Mouse (Mus musculus) lung, adult 2 months (tissue): ENCODE results near the gene Galnt10. TPM values are rescaled to one million over a fixed set of nuclear protein-coding genes. Genes with fewer than 3 reads are reported as not detected.
A peak's percentile ranks its signal among the peaks of the same experiment; 100 is the strongest.

Experiments
- DNase-seq: peaks from one replicate; pipeline ENCODE4 v3.0.0; 2022
- H3K4me1 ChIP-seq: fragments of 200-500 bp; 2 replicates; pipeline ENCODE4 v1.6.1; 2011; ENCODE audit warnings: low read length; ENCODE audit not compliant: control insufficient read depth, insufficient read depth
- H3K4me3 ChIP-seq: fragments of 200-500 bp; replicated peaks from 2 replicates; pipeline ENCODE3; 2011; ENCODE audit warnings: low read depth, mild to moderate bottlenecking, control low read depth, low read length; ENCODE audit errors: extremely low read depth
- CTCF ChIP-seq: fragments of 200-500 bp; IDR thresholded peaks from 2 replicates; pipeline ENCODE4 v1.5.1; 2011; ENCODE audit warnings: mild to moderate bottlenecking, low read length, control low read depth; ENCODE audit not compliant: insufficient read depth
- POLR2A ChIP-seq: fragments of 200-500 bp; IDR thresholded peaks from 2 replicates; pipeline ENCODE4 v1.6.1; 2011; ENCODE audit warnings: low read depth, mild to moderate bottlenecking, control low read depth, low read length, borderline replicate concordance; ENCODE audit errors: extremely low read depth
- WGBS: fragments of 180-500 bp; shearing (Covaris S2); methylation state at CpG from one replicate; pipeline ENCODE4 v1.1.7; 2018; 5-methylcytosine and 5-hydroxymethylcytosine counted together
- polyA plus RNA-seq: library from polyadenylated mRNA; depleted of rRNA; stranded (reverse); fragments of >200 nt; gene quantifications from 2 replicates; pipeline ENCODE4 v1.2.3, GENCODE M21; 2012

Galnt10 gene
- polyA plus RNA-seq, 1 experiment = 6.4 TPM

- 78% methylated on average over 10 of the region's 10 CpGs for WGBS
- no peak for TF ChIP-seq POLR2A
- no peak for TF ChIP-seq CTCF
- no peak for DNase-seq
- H3K4me3 ChIP-seq = no peak overlapping the region
- no peaks in the 10 kb centered on the region for H3K4me1 ChIP-seq
Observed at GRCm38 (mm10) chr11:57732410-57733281, 87.4 kb downstream of the Galnt10 start.

- 87% methylated on average over 19 of the region's 19 CpGs for WGBS
- TF ChIP-seq POLR2A (no peak), CTCF (peak; percentile 83)
- H3K4me1 ChIP-seq = no peaks in the 10 kb centered on the region
- peak; percentile 17 for DNase-seq
- no peak overlapping the region for H3K4me3 ChIP-seq
Observed at GRCm38 (mm10) chr11:57747294-57748080, 102.2 kb downstream of the Galnt10 start.

GRCm38 (mm10) chr11:57753538-57754203, 108.4 kb downstream of the Galnt10 start:
- Histone ChIP-seq H3K4me1 (no peaks in the 10 kb centered on the region), H3K4me3 (no peak overlapping the region)
- TF ChIP-seq POLR2A = no peak
- no peak for TF ChIP-seq CTCF
- 74% methylated on average over 14 of the region's 14 CpGs for WGBS
- no peak for DNase-seq

- TF ChIP-seq POLR2A = no peak
- no peak for TF ChIP-seq CTCF
- Histone ChIP-seq H3K4me1 (no peaks in the 10 kb centered on the region), H3K4me3 (no peak overlapping the region)
- no peak for DNase-seq
- WGBS = 66% methylated on average over 9 of the region's 9 CpGs
Observed at GRCm38 (mm10) chr11:57758621-57759020, 113.4 kb downstream of the Galnt10 start.

- no peaks in the 10 kb centered on the region for H3K4me1 ChIP-seq
- TF ChIP-seq POLR2A = no peak
- TF ChIP-seq CTCF = no peak
- DNase-seq = no peak
- H3K4me3 ChIP-seq = no peak overlapping the region
- WGBS = 26% methylated on average over 14 of the region's 14 CpGs
Observed at GRCm38 (mm10) chr11:57760509-57761058, 115.3 kb downstream of the Galnt10 start.

- no peak for DNase-seq
- WGBS = 99% methylated on average over 4 of the region's 4 CpGs
- Histone ChIP-seq H3K4me3 (no peak overlapping the region), H3K4me1 (no peaks in the 10 kb centered on the region)
- TF ChIP-seq POLR2A (no peak), CTCF (no peak)
Observed at GRCm38 (mm10) chr11:57761347-57761746, 116.1 kb downstream of the Galnt10 start.

GRCm38 (mm10) chr11:57764124-57764523, 118.9 kb downstream of the Galnt10 start:
- WGBS = 87% methylated on average over 3 of the region's 3 CpGs
- H3K4me1 ChIP-seq = no peaks in the 10 kb centered on the region
- TF ChIP-seq POLR2A (no peak), CTCF (no peak)
- no peak overlapping the region for H3K4me3 ChIP-seq
- DNase-seq = no peak

GRCm38 (mm10) chr11:57766617-57767016, 121.4 kb downstream of the Galnt10 start:
- 74% methylated on average over 12 of the region's 12 CpGs for WGBS
- TF ChIP-seq POLR2A (no peak), CTCF (no peak)
- DNase-seq = no peak

GRCm38 (mm10) chr11:57767171-57767570, 121.9 kb downstream of the Galnt10 start:
- H3K4me3 ChIP-seq = no peak overlapping the region
- no peaks in the 10 kb centered on the region for H3K4me1 ChIP-seq
- 74% methylated on average over 6 of the region's 6 CpGs for WGBS
- no peak for DNase-seq
- TF ChIP-seq CTCF (no peak), POLR2A (no peak)

More at GRCm38 (mm10) chr11:57766617-57767016, 121.4 kb downstream of the Galnt10 start:
- no peaks in the 10 kb centered on the region for H3K4me1 ChIP-seq
- no peak overlapping the region for H3K4me3 ChIP-seq
